Mouse (Mus musculus) hindbrain, embryonic 15.5 days (tissue): ENCODE results near the gene Pygm. TPM values are rescaled to one million over a fixed set of nuclear protein-coding genes. Genes with fewer than 3 reads are reported as not detected.

Experiments
- ATAC-seq: fragments of 200-750 bp; cut with Nextera tagmentation; 2 replicates; pipeline ENCODE4 v1.8.0; 2017; ENCODE audit warnings: low read depth, moderate number of reproducible peaks, moderate TSS enrichment; ENCODE audit not compliant: low FRiP score
- H3K27ac ChIP-seq: fragments of 300-500 bp; sonication (generic); replicated peaks from 2 replicates; pipeline ENCODE4 v1.5.1; 2015; ENCODE audit warnings: mild to moderate bottlenecking, inconsistent platforms
- H3K27me3 ChIP-seq: fragments of 300-500 bp; sonication (generic); 2 replicates; pipeline ENCODE4 v1.6.1; 2015; ENCODE audit warnings: control low read depth, inconsistent platforms
- H3K36me3 ChIP-seq: fragments of 300-500 bp; sonication (generic); 2 replicates; pipeline ENCODE4 v1.6.1; 2015; ENCODE audit warnings: control low read depth, inconsistent platforms
- H3K4me1 ChIP-seq: fragments of 300-500 bp; sonication (generic); replicated peaks from 2 replicates; pipeline ENCODE4 v1.6.1; 2015; ENCODE audit warnings: control low read depth, inconsistent platforms
- H3K4me2 ChIP-seq: fragments of 300-500 bp; sonication (generic); 2 replicates; pipeline ENCODE4 v1.6.1; 2015; ENCODE audit warnings: moderate library complexity, mild to moderate bottlenecking, inconsistent platforms
- H3K4me3 ChIP-seq: fragments of 300-500 bp; sonication (generic); 2 replicates; pipeline ENCODE4 v1.5.1; 2015; ENCODE audit warnings: mild to moderate bottlenecking, inconsistent platforms
- H3K9ac ChIP-seq: fragments of 300-500 bp; sonication (generic); 2 replicates; pipeline ENCODE4 v1.6.1; 2015; ENCODE audit warnings: inconsistent platforms
- H3K9me3 ChIP-seq: fragments of 300-500 bp; sonication (generic); 2 replicates; pipeline ENCODE4 v1.6.1; 2016; ENCODE audit warnings: control low read depth, inconsistent platforms
- WGBS: fragments of 180-500 bp; shearing (Covaris S2); methylation state at CpG from one replicate; pipeline ENCODE4 v1.1.7; 2015; 5-methylcytosine and 5-hydroxymethylcytosine counted together
- polyA plus RNA-seq: library from polyadenylated mRNA; unstranded; fragments of >200 nt; fragmentation: Nextera tagmentation; extraction: Ambion mirVana; gene quantifications from 2 replicates; pipeline ENCODE4 v1.2.1, GENCODE M21; 2015

Pygm gene
- polyA plus RNA-seq, 1 experiment from 2014 or later, result 7.6 TPM

DNA sequence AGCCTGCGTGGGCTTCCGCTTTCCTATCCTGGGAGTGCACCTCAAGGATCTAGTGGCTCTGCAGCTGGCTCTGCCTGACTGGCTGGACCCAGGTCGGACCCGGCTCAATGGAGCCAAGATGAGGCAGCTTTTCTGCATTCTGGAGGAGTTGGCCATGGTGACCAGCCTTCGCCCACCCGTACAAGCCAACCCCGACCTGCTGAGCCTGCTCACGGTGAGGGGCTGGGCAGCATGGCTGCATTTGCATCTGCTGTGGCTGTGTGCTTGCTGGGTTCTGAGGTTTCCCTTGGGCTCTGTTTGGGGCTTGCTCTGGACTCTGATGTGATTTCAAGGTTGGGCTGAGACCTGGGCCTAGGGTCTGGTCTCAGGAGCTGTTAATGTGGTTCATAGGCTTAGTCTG, 22.9 kb downstream of the Pygm start:
- 71% methylated on average over 8 of the region's 8 CpGs for WGBS
- Histone ChIP-seq H3K27ac (no peak overlapping the region), H3K9ac (no peak overlapping the region), H3K4me2 (no peak overlapping the region), H3K4me1 (peaks cover 5% of the 10 kb centered on the region; the same call in 1 of the 2 replicates), H3K27me3 (peaks cover 8% of the 10 kb centered on the region; the same call in 1 of the 2 replicates), H3K4me3 (no peak overlapping the region), H3K9me3 (no peaks in the 10 kb centered on the region), H3K36me3 (0 out of 2 replicates have a peak, but pooled peaks cover 3% of the 10 kb centered on the region)
- no peak for ATAC-seq

- H3K4me1 ChIP-seq, result no peaks in the 10 kb centered on the region; the same call in 1 of the 2 replicates
- 0 out of 2 replicates have a peak, but pooled peaks cover 3% of the 10 kb centered on the region for H3K36me3 ChIP-seq
- 51% methylated on average over 16 of the region's 16 CpGs for WGBS
- no peak overlapping the region for H3K27ac ChIP-seq
- H3K9ac ChIP-seq, result no peak overlapping the region
- no peak for ATAC-seq
- no peaks in the 10 kb centered on the region for H3K9me3 ChIP-seq
- peaks cover 8% of the 10 kb centered on the region; the same call in 1 of the 2 replicates for H3K27me3 ChIP-seq
- no peak overlapping the region for H3K4me2 ChIP-seq
- no peak overlapping the region for H3K4me3 ChIP-seq
Observed at GRCm38 (mm10) chr19:6407816-6408510, 23.8 kb downstream of the Pygm start.

DNA sequence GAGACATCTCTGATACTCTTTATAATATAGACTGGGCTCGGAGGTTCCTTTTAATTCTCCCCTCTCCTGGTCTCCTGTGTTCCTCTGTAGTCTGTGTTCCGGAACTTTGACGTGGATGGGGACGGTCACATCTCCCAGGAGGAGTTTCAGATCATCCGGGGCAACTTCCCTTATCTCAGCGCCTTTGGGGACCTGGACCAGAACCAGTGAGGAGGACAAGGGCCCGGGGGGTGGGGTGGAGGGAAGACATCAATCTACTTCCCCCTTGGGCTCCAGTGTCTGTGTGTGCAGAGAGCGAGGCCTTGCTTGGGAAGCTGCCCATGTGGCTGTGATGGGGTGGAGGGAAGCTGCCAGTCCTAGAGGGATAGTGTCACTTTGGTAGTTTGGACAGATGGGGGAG, 24.6 kb downstream of the Pygm start:
- no peaks in the 10 kb centered on the region for H3K9me3 ChIP-seq
- ATAC-seq, result no peak
- H3K4me3 ChIP-seq, result no peak overlapping the region
- H3K4me2 ChIP-seq, result no peak overlapping the region
- H3K27ac ChIP-seq, result no peak overlapping the region
- no peaks in the 10 kb centered on the region; the same call in 1 of the 2 replicates for H3K4me1 ChIP-seq
- H3K36me3 ChIP-seq, result 0 out of 2 replicates have a peak, but pooled peaks cover 3% of the 10 kb centered on the region
- WGBS, result 74% methylated on average over 8 of the region's 8 CpGs
- H3K9ac ChIP-seq, result no peak overlapping the region
- H3K27me3 ChIP-seq, result peaks cover 2% of the 10 kb centered on the region; the same call in 1 of the 2 replicates

DNA sequence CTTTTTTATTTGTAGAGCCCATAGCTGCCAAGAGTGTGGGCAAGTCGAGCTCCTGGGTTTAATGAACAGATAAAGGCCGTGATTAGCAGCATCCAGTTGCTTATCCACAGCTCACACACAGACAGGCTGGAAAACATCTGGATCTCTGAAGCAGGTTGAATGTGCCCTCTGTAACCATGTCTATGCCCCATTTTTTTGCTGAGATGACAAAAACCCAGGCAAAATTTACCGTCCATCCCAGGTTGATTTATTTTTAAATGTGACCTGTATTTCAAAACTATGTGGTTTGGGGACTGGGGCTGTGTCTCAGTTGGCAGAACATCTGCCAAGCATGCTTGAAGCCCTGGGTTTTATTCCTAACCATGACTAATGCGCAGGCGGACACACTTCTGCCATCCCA, 25.0 kb downstream of the Pygm start:
- H3K4me2 ChIP-seq, result no peak overlapping the region
- H3K27me3 ChIP-seq, result no peaks in the 10 kb centered on the region
- H3K27ac ChIP-seq, result no peak overlapping the region
- no peak for ATAC-seq
- H3K9ac ChIP-seq, result no peak overlapping the region
- H3K36me3 ChIP-seq, result 0 out of 2 replicates have a peak, but pooled peaks cover 3% of the 10 kb centered on the region
- H3K4me3 ChIP-seq, result no peak overlapping the region
- no peaks in the 10 kb centered on the region for H3K9me3 ChIP-seq
- WGBS, result 76% methylated on average over 5 of the region's 5 CpGs
- H3K4me1 ChIP-seq, result no peaks in the 10 kb centered on the region; the same call in 1 of the 2 replicates

DNA sequence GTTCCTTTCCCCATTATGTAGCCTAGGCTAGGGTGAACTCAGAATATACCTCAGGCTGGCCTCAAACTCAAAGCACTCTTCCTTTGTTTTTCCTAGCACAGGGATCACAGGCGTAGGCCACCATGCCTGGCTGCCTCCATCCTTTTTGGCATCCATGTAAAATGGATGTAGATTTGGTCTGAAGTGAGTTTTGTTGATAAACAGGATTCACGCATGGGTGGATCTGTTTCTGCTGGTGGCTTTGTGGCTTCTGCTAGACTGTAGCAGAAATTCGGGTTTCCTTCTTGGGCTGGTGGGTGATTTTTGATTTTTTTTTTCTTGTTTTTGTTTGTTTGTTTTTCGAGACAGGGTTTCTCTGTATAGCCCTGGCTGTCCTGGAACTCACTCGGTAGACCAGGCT, 25.7 kb downstream of the Pygm start:
- WGBS, result 87% methylated on average over 5 of the region's 5 CpGs
- no peak overlapping the region for H3K9ac ChIP-seq
- H3K4me2 ChIP-seq, result no peak overlapping the region
- H3K36me3 ChIP-seq, result 0 out of 2 replicates have a peak, but pooled peaks cover 3% of the 10 kb centered on the region
- no peaks in the 10 kb centered on the region for H3K27me3 ChIP-seq
- H3K9me3 ChIP-seq, result no peaks in the 10 kb centered on the region
- H3K4me3 ChIP-seq, result no peak overlapping the region
- H3K27ac ChIP-seq, result no peak overlapping the region
- no peak for ATAC-seq
- H3K4me1 ChIP-seq, result peaks cover under 1% of the 10 kb centered on the region

GRCm38 (mm10) chr19:6412798-6413197, 28.6 kb downstream of the Pygm start:
- no peaks in the 10 kb centered on the region for H3K27me3 ChIP-seq
- H3K4me1 ChIP-seq, result peaks cover 29% of the 10 kb centered on the region
- H3K4me2 ChIP-seq, result no peak overlapping the region
- ATAC-seq, result no peak
- H3K9me3 ChIP-seq, result no peaks in the 10 kb centered on the region
- no peak overlapping the region for H3K27ac ChIP-seq
- 0 out of 2 replicates have a peak, but pooled peaks cover 3% of the 10 kb centered on the region for H3K36me3 ChIP-seq
- H3K4me3 ChIP-seq, result no peak overlapping the region
- WGBS, result 71% methylated on average over 14 of the region's 14 CpGs
- H3K9ac ChIP-seq, result no peak overlapping the region

DNA sequence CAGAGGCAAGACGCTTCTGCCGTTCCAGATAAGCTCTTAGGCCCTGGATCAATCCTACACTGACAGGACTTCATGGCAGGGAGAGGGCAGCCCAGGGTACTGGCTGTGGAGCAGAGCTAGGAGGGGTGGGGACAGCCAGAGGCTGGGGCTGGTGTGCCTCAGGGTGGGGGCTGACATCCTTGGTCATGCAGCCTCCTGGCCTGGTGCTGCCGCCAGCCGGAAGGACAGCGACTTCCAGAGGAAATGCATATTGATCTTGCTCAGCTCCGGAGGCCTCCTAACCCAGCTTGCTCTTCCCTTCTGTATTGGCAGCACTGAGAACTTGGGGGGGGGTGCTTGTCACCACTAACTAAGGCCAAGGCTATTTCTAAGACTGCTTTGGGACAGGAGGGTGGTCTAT, 31.3 kb downstream of the Pygm start:
- H3K4me2 ChIP-seq, result peak overlapping the region; percentile 12; the same call in 1 of the 2 replicates
- no peaks in the 10 kb centered on the region for H3K9me3 ChIP-seq
- H3K27me3 ChIP-seq, result no peaks in the 10 kb centered on the region
- 39% methylated on average over 6 of the region's 6 CpGs for WGBS
- no peak for ATAC-seq
- no peak overlapping the region for H3K9ac ChIP-seq
- H3K4me3 ChIP-seq, result no peak overlapping the region
- peaks cover 44% of the 10 kb centered on the region for H3K4me1 ChIP-seq
- H3K27ac ChIP-seq, result peak overlapping the region; percentile 80
- no peaks in the 10 kb centered on the region for H3K36me3 ChIP-seq

GRCm38 (mm10) chr19:6416124-6416770, 32.0 kb downstream of the Pygm start:
- H3K36me3 ChIP-seq, result no peaks in the 10 kb centered on the region
- ATAC-seq, result no peak
- no peaks in the 10 kb centered on the region for H3K9me3 ChIP-seq
- peaks cover 52% of the 10 kb centered on the region for H3K4me1 ChIP-seq
- H3K27ac ChIP-seq, result peak overlapping the region; percentile 80
- no peaks in the 10 kb centered on the region for H3K27me3 ChIP-seq
- no peak overlapping the region for H3K4me3 ChIP-seq
- peak overlapping the region; percentile 12; the same call in 1 of the 2 replicates for H3K4me2 ChIP-seq
- 6% methylated on average over 9 of the region's 9 CpGs for WGBS
- no peak overlapping the region for H3K9ac ChIP-seq

DNA sequence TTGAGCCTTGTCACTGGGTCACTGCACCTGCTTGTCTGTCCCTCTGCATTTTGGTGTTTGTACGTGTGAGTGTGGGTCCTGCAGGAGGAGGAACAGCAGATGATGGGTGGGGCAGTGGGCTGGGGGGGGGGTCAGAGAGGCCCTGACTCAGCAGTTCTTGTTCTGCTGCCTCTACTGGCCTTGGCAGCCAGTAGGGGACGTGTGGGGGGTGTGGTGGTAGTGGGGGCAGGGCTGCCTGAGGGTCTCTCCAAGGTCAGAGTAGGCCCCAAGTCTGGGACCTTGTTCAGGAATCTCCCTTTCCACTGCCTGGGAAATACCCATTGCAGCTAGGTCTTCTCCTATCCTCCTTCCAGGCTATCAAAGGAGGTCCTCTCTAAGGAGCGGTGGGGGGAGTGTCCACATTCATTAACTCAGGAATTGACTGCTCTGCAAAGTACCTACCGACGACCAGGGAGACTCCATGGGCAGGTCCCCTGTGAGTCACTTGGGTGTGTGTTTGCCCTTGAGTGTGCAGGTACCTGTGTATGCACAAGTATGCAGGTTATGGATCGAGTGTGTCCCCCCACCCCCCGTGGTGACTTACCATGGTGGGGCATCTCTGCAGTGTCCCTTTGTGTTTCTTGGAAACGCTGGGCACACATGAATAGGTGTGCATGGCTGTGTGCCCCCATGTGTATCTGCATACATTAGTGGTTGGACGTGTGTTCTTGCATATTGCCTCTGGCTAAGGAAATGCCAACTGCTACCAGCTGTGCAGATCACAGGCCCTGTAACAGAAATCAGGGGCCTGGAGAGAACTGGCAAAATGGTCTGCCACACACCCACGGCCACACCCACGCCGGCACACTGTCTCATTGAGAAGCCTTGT, 32.9 kb downstream of the Pygm start:
- Histone ChIP-seq H3K4me3 (no peak overlapping the region), H3K27ac (peak overlapping the region; percentile 97), H3K4me2 (peak overlapping the region; percentile 88), H3K4me1 (peaks cover 61% of the 10 kb centered on the region), H3K9me3 (no peaks in the 10 kb centered on the region), H3K27me3 (no peaks in the 10 kb centered on the region), H3K36me3 (no peaks in the 10 kb centered on the region), H3K9ac (no peak overlapping the region)
- WGBS, result 46% methylated on average over 12 of the region's 12 CpGs
- ATAC-seq, result no peak

DNA sequence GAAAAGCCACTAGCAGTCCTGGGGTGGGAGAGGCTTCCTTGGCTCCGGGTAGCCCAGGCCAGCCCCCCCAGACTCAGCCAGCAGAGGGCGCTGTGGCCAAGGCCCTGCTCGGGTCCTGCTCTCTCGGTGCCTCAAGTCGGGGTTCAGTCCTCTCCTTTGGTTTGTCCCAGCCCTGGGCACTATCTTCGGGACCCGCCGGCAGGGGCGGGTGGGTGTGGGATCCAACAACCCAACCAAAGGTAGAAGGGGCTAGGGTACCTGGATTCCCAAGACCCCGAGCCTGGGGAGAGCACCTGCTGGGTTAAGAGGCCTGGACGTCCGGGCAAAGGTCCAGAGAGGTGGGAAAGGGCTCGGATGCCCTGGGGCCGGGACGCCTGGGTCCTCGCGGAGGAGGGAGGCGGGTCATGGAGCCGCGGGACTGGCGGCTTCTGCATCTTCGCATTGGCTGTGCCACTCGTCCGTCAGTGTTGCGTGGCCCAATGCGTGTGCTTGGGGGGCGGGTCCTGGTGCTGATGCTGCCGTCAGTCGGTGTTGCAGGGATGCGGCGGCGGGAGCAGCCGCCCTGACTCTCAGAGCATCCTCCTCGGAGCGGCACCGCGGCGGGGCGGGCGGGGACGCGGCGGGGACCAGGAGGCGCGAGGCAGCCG, 34.2 kb downstream of the Pygm start, which contains the start of gene Nrxn2:
Gene Nrxn2, plus strand, starts transcription at position 499 of the 647 bp plus-strand sequence.
- Histone ChIP-seq H3K4me3 (peak within 1 kb of the TSS; percentile 74), H3K9ac (peak within 1 kb of the TSS; percentile 85), H3K4me1 (peaks cover 73% of the 10 kb centered on the region), H3K36me3 (no peaks in the 10 kb centered on the region), H3K27me3 (no peaks in the 10 kb centered on the region), H3K9me3 (no peaks in the 10 kb centered on the region), H3K27ac (peak within 1 kb of the TSS; percentile 97), H3K4me2 (peak within 1 kb of the TSS; percentile 88)
- WGBS, result under 1% methylated on average over 45 of the region's 46 CpGs
- ATAC-seq, result peak; percentile 92

- Histone ChIP-seq H3K4me3 (peak overlapping the region; percentile 74), H3K27me3 (no peaks in the 10 kb centered on the region), H3K4me2 (peak overlapping the region; percentile 88), H3K4me1 (peaks cover 81% of the 10 kb centered on the region), H3K27ac (peak overlapping the region; percentile 97), H3K9ac (peak overlapping the region; percentile 85), H3K9me3 (no peaks in the 10 kb centered on the region), H3K36me3 (no peaks in the 10 kb centered on the region)
- ATAC-seq, result peak; percentile 5; the same call in 1 of the 2 replicates
- 6% methylated on average over 20 of the region's 23 CpGs for WGBS
Observed at GRCm38 (mm10) chr19:6418984-6419692, 34.9 kb downstream of the Pygm start.
